Mouse (Mus musculus) urinary bladder, postnatal 10 days (tissue): ENCODE results near the gene Dcaf4.

ENCODE experiments used
- DNase-seq: peaks from one replicate; pipeline ENCODE4 v3.0.0; 2022; ENCODE audit warnings: low spot score

Gene Dcaf4

GRCm38 (mm10) chr12:83496336-83496735, 23.9 kb upstream of the Dcaf4 start:
- no peak for DNase-seq

GRCm38 (mm10) chr12:83496736-83497135, 23.5 kb upstream of the Dcaf4 start:
- no peak for DNase-seq

GRCm38 (mm10) chr12:83497959-83498358, 22.3 kb upstream of the Dcaf4 start:
- DNase-seq = no peak

- DNase-seq = no peak
Observed at GRCm38 (mm10) chr12:83499256-83499655, 21.0 kb upstream of the Dcaf4 start.

GRCm38 (mm10) chr12:83502190-83502589, 18.1 kb upstream of the Dcaf4 start:
- DNase-seq = no peak

GRCm38 (mm10) chr12:83506543-83506942, 13.7 kb upstream of the Dcaf4 start:
- DNase-seq = no peak

GRCm38 (mm10) chr12:83510586-83510985, 9.7 kb upstream of the Dcaf4 start:
- DNase-seq = no peak

GRCm38 (mm10) chr12:83512783-83513182, 7.5 kb upstream of the Dcaf4 start:
- no peak for DNase-seq

- no peak for DNase-seq
Observed at GRCm38 (mm10) chr12:83513185-83513584, 7.1 kb upstream of the Dcaf4 start.

GRCm38 (mm10) chr12:83514216-83514615, 6.0 kb upstream of the Dcaf4 start:
- no peak for DNase-seq

- DNase-seq = no peak
Observed at GRCm38 (mm10) chr12:83517580-83517979, 2.7 kb upstream of the Dcaf4 start.

- no peak for DNase-seq
Observed at GRCm38 (mm10) chr12:83521083-83521482, 817 bp downstream of the Dcaf4 start.

GRCm38 (mm10) chr12:83523056-83523455, 2.8 kb downstream of the Dcaf4 start:
- no peak for DNase-seq

- no peak for DNase-seq
Observed at GRCm38 (mm10) chr12:83523892-83524291, 3.6 kb downstream of the Dcaf4 start.

GRCm38 (mm10) chr12:83524329-83524728, 4.1 kb downstream of the Dcaf4 start:
- DNase-seq = no peak

GRCm38 (mm10) chr12:83525822-83526544, 5.7 kb downstream of the Dcaf4 start:
- no peak for DNase-seq

- no peak for DNase-seq
Observed at GRCm38 (mm10) chr12:83527816-83528215, 7.5 kb downstream of the Dcaf4 start.

- no peak for DNase-seq
Observed at GRCm38 (mm10) chr12:83528665-83529064, 8.4 kb downstream of the Dcaf4 start.

- DNase-seq = no peak
Observed at GRCm38 (mm10) chr12:83531992-83532391, 11.7 kb downstream of the Dcaf4 start.

GRCm38 (mm10) chr12:83532966-83533365, 12.7 kb downstream of the Dcaf4 start:
- no peak for DNase-seq

- no peak for DNase-seq
Observed at GRCm38 (mm10) chr12:83534190-83534589, 13.9 kb downstream of the Dcaf4 start.

GRCm38 (mm10) chr12:83535428-83535827, 15.2 kb downstream of the Dcaf4 start:
- DNase-seq = no peak

GRCm38 (mm10) chr12:83536039-83536438, 15.8 kb downstream of the Dcaf4 start:
- DNase-seq = no peak

- DNase-seq = no peak
Observed at GRCm38 (mm10) chr12:83543997-83544396, 23.7 kb downstream of the Dcaf4 start.
